Mouse (Mus musculus) forebrain, embryonic 14.5 days (tissue): ENCODE data around the gene Emc8. TPM values are rescaled to one million over a fixed set of nuclear protein-coding genes. Genes with fewer than 3 reads are reported as not detected.

Experiments used
- ATAC-seq: fragments of 200-750 bp; cut with Nextera tagmentation; 2 replicates; pipeline ENCODE4 v1.8.0; 2017; ENCODE audit warnings: mild to moderate bottlenecking, moderate library complexity
- DNase-seq: peaks from one replicate; pipeline ENCODE4 v3.0.0-alpha.2; 2015; ENCODE audit warnings: low spot score
- H3K27ac ChIP-seq: fragments of 300-500 bp; sonication (generic); 2 replicates; pipeline ENCODE4 v1.5.1; 2014; ENCODE audit warnings: low read depth, mild to moderate bottlenecking, control low read depth, low read length, moderate library complexity
- H3K27me3 ChIP-seq: fragments of 300-500 bp; sonication (generic); replicated peaks from 2 replicates; pipeline ENCODE4 v1.6.1; 2014; ENCODE audit warnings: low read length, control low read depth, mixed read lengths; ENCODE audit not compliant: control insufficient read depth, insufficient read depth
- H3K36me3 ChIP-seq: fragments of 300-500 bp; sonication (generic); 2 replicates; pipeline ENCODE4 v1.6.1; 2014; ENCODE audit warnings: low read length, control low read depth; ENCODE audit not compliant: control insufficient read depth, insufficient read depth
- H3K4me1 ChIP-seq: fragments of 300-500 bp; sonication (generic); 2 replicates; pipeline ENCODE4 v1.6.1; 2014; ENCODE audit warnings: antibody characterized with exemption, low read length, control low read depth; ENCODE audit not compliant: control insufficient read depth, insufficient read depth
- H3K4me2 ChIP-seq: fragments of 300-500 bp; sonication (generic); 2 replicates; pipeline ENCODE4 v1.6.1; 2014; ENCODE audit warnings: mild to moderate bottlenecking, control low read depth, low read length
- H3K4me3 ChIP-seq: fragments of 300-500 bp; sonication (generic); 2 replicates; pipeline ENCODE4 v1.5.1; 2014; ENCODE audit warnings: low read depth, low read length, control low read depth
- H3K9ac ChIP-seq: fragments of 300-500 bp; sonication (generic); 2 replicates; pipeline ENCODE4 v1.6.1; 2014; ENCODE audit warnings: mild to moderate bottlenecking, low read length, control low read depth, moderate library complexity
- H3K9me3 ChIP-seq: fragments of 300-500 bp; sonication (generic); replicated peaks from 2 replicates; pipeline ENCODE4 v1.6.1; 2016; ENCODE audit warnings: low read length, control low read depth, mixed read lengths; ENCODE audit not compliant: control insufficient read depth
- WGBS: fragments of 180-500 bp; shearing (Covaris S2); extraction: QIAGEN DNeasy Blood & Tissue Kit; methylation state at CpG from one replicate; pipeline ENCODE4 v1.1.7; 2014; 5-methylcytosine and 5-hydroxymethylcytosine counted together
- polyA plus RNA-seq: library from polyadenylated mRNA; unstranded; fragments of >200 nt; fragmentation: Nextera tagmentation; extraction: Ambion mirVana; gene quantifications from 2 replicates; pipeline ENCODE4 v1.2.1, GENCODE M21; 2014

Emc8 gene
- polyA plus RNA-seq, 1 experiment from 2014 or later: 216 TPM

DNA sequence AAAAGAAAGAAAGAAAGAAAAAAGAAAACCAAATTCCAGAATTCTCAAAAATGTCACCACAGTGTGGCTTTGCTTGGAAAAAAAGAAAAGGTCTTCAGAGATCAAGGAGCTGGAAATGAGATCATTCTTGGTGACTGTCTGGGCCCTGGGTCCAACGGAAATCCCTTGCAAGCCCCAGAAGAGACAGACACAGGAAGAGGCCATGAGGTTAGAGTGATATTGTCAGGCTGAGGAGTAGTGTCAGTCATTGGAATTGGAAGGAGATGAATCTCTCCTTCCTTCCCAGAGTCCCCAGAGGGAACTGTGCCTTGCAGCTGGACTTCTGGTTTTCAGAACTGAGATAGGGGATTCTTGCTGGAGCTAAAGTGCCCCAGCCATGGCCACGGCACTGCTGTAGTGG is 31.2 kb upstream of the Emc8 start:
- Histone ChIP-seq H3K9me3 (no peaks in the 10 kb centered on the region), H3K4me1 (no peaks in the 10 kb centered on the region), H3K27ac (no peak overlapping the region), H3K36me3 (no peaks in the 10 kb centered on the region), H3K9ac (no peak overlapping the region), H3K4me3 (no peak overlapping the region), H3K27me3 (no peaks in the 10 kb centered on the region), H3K4me2 (no peak overlapping the region)
- no peak for DNase-seq
- ATAC-seq: no peak
- WGBS: 83% methylated on average over 2 of the region's 2 CpGs

DNA sequence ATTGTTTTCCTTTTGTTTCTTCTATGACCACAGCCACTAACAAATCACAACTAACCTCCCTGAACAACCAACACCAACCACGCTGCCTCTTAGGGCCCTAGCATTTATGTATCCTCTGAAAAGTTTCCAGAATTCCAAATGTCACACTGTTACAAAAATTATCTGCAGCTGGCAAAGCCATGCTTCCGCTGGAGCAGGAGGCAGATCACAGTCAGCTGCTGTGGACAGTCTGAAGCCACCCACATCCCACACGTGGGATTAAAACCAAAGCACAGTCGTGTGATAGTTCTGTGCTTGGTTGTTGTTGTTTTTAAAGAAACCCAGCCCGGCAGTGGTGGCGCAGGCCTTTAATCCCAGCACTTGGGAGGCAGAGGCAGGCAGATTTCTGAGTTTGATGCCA is 30.7 kb upstream of the Emc8 start:
- Histone ChIP-seq H3K9me3 (no peaks in the 10 kb centered on the region), H3K36me3 (no peaks in the 10 kb centered on the region), H3K27me3 (no peaks in the 10 kb centered on the region), H3K9ac (no peak overlapping the region), H3K27ac (no peak overlapping the region), H3K4me1 (no peaks in the 10 kb centered on the region), H3K4me2 (no peak overlapping the region), H3K4me3 (no peak overlapping the region)
- no peak for ATAC-seq
- DNase-seq: no peak
- WGBS: 87% methylated on average over 6 of the region's 6 CpGs

DNA sequence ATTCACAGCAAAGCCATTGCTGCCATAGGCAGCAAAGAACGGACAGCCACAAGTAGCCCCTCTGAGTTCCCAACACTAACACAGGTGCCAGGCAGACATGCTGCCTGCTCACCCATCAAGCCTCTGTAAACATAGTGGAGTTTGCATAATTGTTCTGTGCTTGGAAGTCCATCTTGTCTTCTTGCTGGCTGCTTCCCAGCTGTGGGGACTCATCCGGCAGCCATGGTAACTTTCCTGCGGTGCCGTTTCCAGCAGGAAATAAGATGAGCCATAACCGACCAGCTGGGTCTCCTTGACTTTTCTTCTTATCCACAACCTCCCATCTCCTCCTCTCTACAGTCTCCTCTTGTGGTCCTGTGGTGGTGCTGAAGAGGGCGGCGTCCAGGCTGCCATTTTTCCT is 30.1 kb upstream of the Emc8 start:
- 95% methylated on average over 7 of the region's 7 CpGs for WGBS
- H3K9ac ChIP-seq: no peak overlapping the region
- H3K27me3 ChIP-seq: no peaks in the 10 kb centered on the region
- H3K4me1 ChIP-seq: no peaks in the 10 kb centered on the region
- H3K36me3 ChIP-seq: no peaks in the 10 kb centered on the region
- H3K4me3 ChIP-seq: no peak overlapping the region
- ATAC-seq: no peak
- H3K4me2 ChIP-seq: no peak overlapping the region
- no peak overlapping the region for H3K27ac ChIP-seq
- no peaks in the 10 kb centered on the region for H3K9me3 ChIP-seq
- no peak for DNase-seq

DNA sequence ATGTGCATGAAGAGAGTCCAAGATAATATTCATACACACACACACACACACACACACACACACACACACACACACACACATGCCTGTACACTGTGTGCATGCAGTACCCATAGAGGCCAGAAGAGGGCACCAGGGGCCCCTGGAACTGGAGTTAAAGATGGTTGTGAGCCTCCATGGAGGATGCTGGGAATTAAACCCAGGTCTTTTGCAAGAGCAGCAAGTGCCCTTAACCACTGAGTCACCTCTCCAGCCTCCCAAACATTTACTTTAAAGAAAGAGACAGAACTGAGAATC is 29.6 kb upstream of the Emc8 start:
- Histone ChIP-seq H3K27me3 (no peaks in the 10 kb centered on the region), H3K9me3 (no peaks in the 10 kb centered on the region), H3K4me3 (no peak overlapping the region), H3K27ac (no peak overlapping the region), H3K4me1 (no peaks in the 10 kb centered on the region), H3K9ac (no peak overlapping the region), H3K4me2 (no peak overlapping the region), H3K36me3 (no peaks in the 10 kb centered on the region)
- DNase-seq (no peak), ATAC-seq (no peak)

DNA sequence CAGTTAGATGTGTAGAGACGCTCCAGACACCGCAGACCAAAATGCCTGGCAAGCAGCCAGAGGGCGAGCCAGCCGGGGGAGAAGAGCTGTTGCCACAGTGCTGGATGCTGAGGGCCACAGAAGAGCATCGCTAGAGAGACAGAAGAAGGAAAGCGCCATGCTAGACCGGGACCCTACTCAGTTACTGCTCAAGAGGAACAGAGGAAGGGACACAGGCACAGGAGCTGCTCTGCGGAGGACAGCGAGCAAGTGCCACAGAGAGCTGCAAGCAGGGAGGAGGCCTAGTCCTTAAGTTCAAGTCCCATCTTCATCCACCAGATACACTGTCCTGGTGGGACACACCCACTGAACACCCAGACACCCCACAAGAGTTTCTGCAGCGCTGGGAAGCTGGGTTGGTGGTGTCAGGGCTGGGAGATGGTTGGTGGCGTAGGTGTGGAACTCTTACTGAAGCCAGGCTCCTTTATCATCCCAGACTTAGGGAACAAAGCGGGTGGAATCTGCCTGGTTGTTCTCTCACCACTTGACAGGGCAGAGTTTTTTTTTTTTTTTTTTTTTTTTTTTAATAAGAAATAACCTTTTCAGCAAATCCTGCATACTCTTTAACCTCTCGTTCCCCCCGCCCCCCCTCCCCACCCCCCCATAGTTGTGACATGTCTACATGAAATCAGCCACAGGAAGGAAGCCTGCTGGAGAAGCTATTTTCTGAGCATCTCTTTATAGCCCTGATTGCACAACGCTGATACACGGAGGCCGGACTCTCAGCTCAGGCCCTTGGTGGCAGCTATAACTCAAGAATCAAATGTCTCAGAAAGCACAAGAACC is 29.0 kb upstream of the Emc8 start:
- Histone ChIP-seq H3K9ac (no peak overlapping the region), H3K4me2 (no peak overlapping the region), H3K27ac (no peak overlapping the region), H3K4me3 (no peak overlapping the region), H3K27me3 (no peaks in the 10 kb centered on the region), H3K36me3 (no peaks in the 10 kb centered on the region), H3K9me3 (no peaks in the 10 kb centered on the region), H3K4me1 (no peaks in the 10 kb centered on the region)
- DNase-seq: no peak
- ATAC-seq: no peak
- whole genome bisulfite sequencing: 78% methylated on average over 17 of the region's 17 CpGs

DNA sequence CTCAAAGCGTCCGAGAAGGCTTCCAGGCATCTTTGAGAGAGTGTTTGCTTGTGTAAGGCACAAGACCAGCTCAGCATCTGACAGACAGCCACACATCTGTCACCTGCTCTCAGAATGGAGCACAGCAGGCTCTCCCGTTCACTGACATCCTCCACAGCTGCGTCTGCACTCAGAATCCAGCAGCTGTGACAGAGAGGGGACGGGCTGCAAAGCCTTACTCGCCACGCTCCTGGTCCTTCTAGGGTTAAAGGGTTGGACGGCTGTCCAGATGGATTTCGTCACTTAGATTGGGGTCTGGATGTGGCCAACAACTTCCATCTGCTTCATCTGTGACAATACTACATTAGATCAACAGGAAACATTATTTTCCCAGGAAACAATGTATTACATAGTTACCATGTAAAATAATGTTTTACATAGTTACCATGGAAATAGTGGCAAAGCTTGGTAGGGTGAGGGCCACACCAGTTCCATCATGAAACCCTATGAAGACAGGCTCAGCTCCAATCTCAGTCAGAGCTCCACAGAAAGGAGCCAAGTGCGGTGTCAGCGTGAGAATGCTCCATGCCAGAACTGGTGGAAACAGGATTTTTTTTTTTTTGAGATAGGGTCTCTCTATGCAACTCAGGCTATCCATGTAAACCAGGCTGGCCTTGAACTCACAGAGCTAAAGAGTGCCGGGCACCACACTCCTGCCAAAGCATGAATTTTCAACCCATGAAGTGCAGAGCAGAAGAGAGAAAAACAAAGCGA is 28.2 kb upstream of the Emc8 start:
- Histone ChIP-seq H3K4me3 (no peak overlapping the region), H3K27me3 (no peaks in the 10 kb centered on the region), H3K9me3 (no peaks in the 10 kb centered on the region), H3K36me3 (no peaks in the 10 kb centered on the region), H3K27ac (no peak overlapping the region), H3K9ac (no peak overlapping the region), H3K4me1 (no peaks in the 10 kb centered on the region), H3K4me2 (no peak overlapping the region)
- 68% methylated on average over 13 of the region's 13 CpGs for WGBS
- ATAC-seq: no peak
- DNase-seq: peak; percentile 24

DNA sequence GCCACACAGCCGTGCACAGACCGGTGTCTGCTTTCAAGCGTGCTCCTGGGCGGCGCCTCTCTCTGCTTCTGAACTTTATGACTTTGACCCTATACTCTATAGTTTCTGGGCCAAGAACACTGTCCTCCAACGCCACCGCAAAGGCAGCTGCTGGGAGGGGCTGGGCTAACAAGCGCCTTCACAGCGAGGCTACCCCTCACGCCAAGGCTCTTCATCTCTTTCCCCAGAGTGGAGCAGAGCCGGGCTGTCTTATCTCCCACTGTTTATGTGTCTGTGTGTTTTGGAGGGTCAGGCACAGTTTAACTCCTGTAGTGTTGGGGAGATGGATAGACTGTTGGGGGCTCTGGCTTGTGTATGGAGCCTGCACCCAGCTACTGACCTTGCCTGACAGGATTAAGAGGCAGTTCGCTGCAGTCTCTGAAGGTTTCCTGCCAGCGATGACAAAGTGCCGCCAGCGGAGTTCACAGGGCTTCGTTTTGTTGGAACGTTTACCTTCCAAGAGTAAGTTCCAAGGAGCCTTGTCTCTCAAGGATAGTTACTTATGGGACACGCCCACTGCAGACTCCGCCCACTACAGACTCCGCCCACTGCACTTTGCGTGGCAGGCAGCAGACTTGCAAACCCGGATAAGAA is 25.6 kb upstream of the Emc8 start:
- H3K4me3 ChIP-seq: no peak overlapping the region
- no peak overlapping the region for H3K9ac ChIP-seq
- WGBS: 59% methylated on average over 22 of the region's 22 CpGs
- no peaks in the 10 kb centered on the region for H3K4me1 ChIP-seq
- H3K36me3 ChIP-seq: no peaks in the 10 kb centered on the region
- no peaks in the 10 kb centered on the region for H3K27me3 ChIP-seq
- no peak overlapping the region for H3K4me2 ChIP-seq
- ATAC-seq (no peak), DNase-seq (no peak)
- H3K27ac ChIP-seq: no peak overlapping the region
- H3K9me3 ChIP-seq: no peaks in the 10 kb centered on the region

DNA sequence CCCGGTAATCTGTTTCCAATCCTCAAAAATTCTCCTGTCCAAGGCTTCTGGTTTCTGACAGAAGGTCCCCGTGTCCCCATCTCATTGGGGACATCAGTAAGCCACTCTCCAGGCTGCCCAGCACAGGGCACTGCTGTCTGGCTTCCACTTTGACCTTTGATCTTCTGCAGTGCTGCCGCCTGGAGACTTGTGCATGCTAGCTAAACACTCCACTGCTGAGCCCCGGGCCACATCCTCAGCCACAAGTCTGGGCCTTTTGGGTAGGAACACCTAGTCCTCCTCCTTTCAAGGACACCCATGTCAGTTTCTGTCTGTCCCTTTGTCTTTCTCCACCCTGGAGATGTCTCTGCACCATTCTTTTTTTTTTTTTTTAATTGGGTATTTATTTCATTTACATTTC is 24.6 kb upstream of the Emc8 start:
- Histone ChIP-seq H3K4me2 (no peak overlapping the region), H3K27me3 (no peaks in the 10 kb centered on the region), H3K4me1 (no peaks in the 10 kb centered on the region), H3K36me3 (no peaks in the 10 kb centered on the region), H3K27ac (no peak overlapping the region), H3K9me3 (no peaks in the 10 kb centered on the region), H3K4me3 (no peak overlapping the region), H3K9ac (no peak overlapping the region)
- WGBS: 89% methylated on average over 4 of the region's 4 CpGs
- ATAC-seq: no peak
- DNase-seq: no peak

DNA sequence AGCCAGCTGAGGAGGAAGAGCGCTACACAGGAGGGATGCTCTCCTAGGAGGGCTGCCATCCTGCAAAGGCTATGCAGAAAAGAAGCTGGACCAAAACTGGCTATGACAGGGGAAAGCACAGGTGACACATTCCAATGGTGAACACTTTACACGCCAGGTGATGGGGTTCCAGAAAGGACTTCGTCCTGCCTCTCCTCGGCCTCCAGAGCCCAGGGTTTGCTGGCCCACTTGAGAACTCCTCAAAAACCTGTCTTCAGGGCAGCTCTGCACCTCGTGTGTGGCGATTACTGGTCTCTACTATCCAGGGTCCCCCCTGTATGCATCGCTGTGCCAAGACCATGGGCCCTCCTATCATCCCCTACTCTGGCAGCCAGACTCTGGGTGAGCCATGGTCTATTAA is 20.1 kb upstream of the Emc8 start:
- no peaks in the 10 kb centered on the region for H3K27me3 ChIP-seq
- H3K4me2 ChIP-seq: no peak overlapping the region
- WGBS: 88% methylated on average over 7 of the region's 7 CpGs
- no peaks in the 10 kb centered on the region for H3K4me1 ChIP-seq
- DNase-seq: no peak
- H3K4me3 ChIP-seq: no peak overlapping the region
- no peak overlapping the region for H3K27ac ChIP-seq
- no peaks in the 10 kb centered on the region for H3K36me3 ChIP-seq
- no peak overlapping the region for H3K9ac ChIP-seq
- no peak for ATAC-seq
- no peaks in the 10 kb centered on the region for H3K9me3 ChIP-seq
